Mouse (Mus musculus) heart, adult 2 months (tissue): ENCODE data around the gene Slc19a1. TPM values are rescaled to one million over a fixed set of nuclear protein-coding genes. Genes with fewer than 3 reads are reported as not detected.

Experiments
- DNase-seq, 2 experiments: peaks; one replicate each; pipeline ENCODE4 v3.0.0; 2021
- H3K27ac ChIP-seq: fragments of 200-600 bp; 2 replicates; pipeline ENCODE4 v1.8.1; 2022
- H3K27me3 ChIP-seq: fragments of 200-500 bp; 2 replicates; pipeline ENCODE4 v1.6.1; 2012; ENCODE audit warnings: mild to moderate bottlenecking, low read length, inconsistent platforms, mixed read lengths; ENCODE audit not compliant: control insufficient read depth, insufficient read depth
- H3K36me3 ChIP-seq: fragments of 200-500 bp; 2 replicates; pipeline ENCODE4 v1.6.1; 2012; ENCODE audit warnings: low read length, inconsistent platforms; ENCODE audit not compliant: control insufficient read depth, insufficient read depth
- H3K4me1 ChIP-seq: fragments of 200-500 bp; 2 replicates; pipeline ENCODE4 v1.6.1; 2011; ENCODE audit warnings: low read length; ENCODE audit not compliant: control insufficient read depth, insufficient read depth
- H3K4me3 ChIP-seq: fragments of 200-600 bp; 2 replicates; pipeline ENCODE4 v1.8.1; 2022
- H3K79me2 ChIP-seq: fragments of 200-500 bp; replicated peaks from 2 replicates; pipeline ENCODE4 v1.6.1; 2012; ENCODE audit warnings: mild to moderate bottlenecking, inconsistent platforms, low read length, moderate library complexity, mixed read lengths; ENCODE audit not compliant: control insufficient read depth, insufficient read depth
- H3K9ac ChIP-seq: fragments of 200-500 bp; 2 replicates; pipeline ENCODE4 v1.6.1; 2012; ENCODE audit warnings: low read depth, mild to moderate bottlenecking, control low read depth, inconsistent platforms, low read length, mixed read lengths
- CTCF ChIP-seq: fragments of 200-600 bp; IDR thresholded peaks from 2 replicates; pipeline ENCODE4 v1.8.1; 2022; ENCODE audit warnings: antibody characterized with exemption, mild to moderate bottlenecking, moderate library complexity
- EP300 ChIP-seq: fragments of 200-500 bp; IDR thresholded peaks from 2 replicates; pipeline ENCODE4 v1.6.1; 2011; ENCODE audit warnings: low read depth, low read length, control low read depth; ENCODE audit not compliant: insufficient read depth
- POLR2A ChIP-seq: fragments of 200-500 bp; IDR thresholded peaks from 2 replicates; pipeline ENCODE4 v1.6.1; 2011; ENCODE audit warnings: mild to moderate bottlenecking, low read depth, low read length, control low read depth; ENCODE audit not compliant: insufficient read depth
- WGBS: fragments of 180-500 bp; shearing (Covaris S2); methylation state at CpG from one replicate; pipeline ENCODE4 v1.1.7; 2018; 5-methylcytosine and 5-hydroxymethylcytosine counted together
- intact Hi-C: fragments of 180-260 bp; cut with DNase I; formaldehyde crosslinking; loops from one replicate; pipeline ENCODE4 v1.15.1; 2025
- polyA plus RNA-seq: library from polyadenylated mRNA; depleted of rRNA; stranded (reverse); fragments of >200 nt; gene quantifications from 2 replicates; pipeline ENCODE4 v1.2.3, GENCODE M21; 2012
- total RNA-seq, 2 experiments: library from RNA; stranded (reverse); gene quantifications; 2 replicates each; pipeline ENCODE4 v1.2.3; 2021

The Slc19a1 gene
- total and polyA plus RNA-seq, 3 experiments: 4.0 to 17.4 (median 5.7) TPM

- 69% methylated on average over 4 of the region's 4 CpGs for WGBS
- Histone ChIP-seq H3K27ac (no peak overlapping the region), H3K4me3 (no peak overlapping the region), H3K79me2 (no peaks in the 10 kb centered on the region), H3K36me3 (no peaks in the 10 kb centered on the region), H3K27me3 (no peaks in the 10 kb centered on the region), H3K4me1 (no peaks in the 10 kb centered on the region), H3K9ac (no peak overlapping the region)
- no peak for DNase-seq
- intact Hi-C loops: no loop called here
- TF ChIP-seq CTCF (no peak), EP300 (no peak), POLR2A (no peak)
These were observed 16.2 kb downstream of the Slc19a1 start for GRCm38 (mm10) chr10:77048196-77048595.

- H3K4me3 ChIP-seq: no peak overlapping the region
- H3K4me1 ChIP-seq: no peaks in the 10 kb centered on the region
- TF ChIP-seq CTCF (no peak), POLR2A (no peak), EP300 (no peak)
- no peak overlapping the region for H3K27ac ChIP-seq
- no peaks in the 10 kb centered on the region for H3K79me2 ChIP-seq
- no peak overlapping the region for H3K9ac ChIP-seq
- H3K27me3 ChIP-seq: no peaks in the 10 kb centered on the region
- no peaks in the 10 kb centered on the region for H3K36me3 ChIP-seq
- DNase-seq: no peak
- intact Hi-C loops: no loop called here
- 94% methylated on average over 3 of the region's 3 CpGs for WGBS
These were observed 16.6 kb downstream of the Slc19a1 start for GRCm38 (mm10) chr10:77048606-77049005.

- intact Hi-C loops: no loop called here
- no peaks in the 10 kb centered on the region for H3K36me3 ChIP-seq
- H3K9ac ChIP-seq: no peak overlapping the region
- no peak for DNase-seq
- no peaks in the 10 kb centered on the region for H3K79me2 ChIP-seq
- no peaks in the 10 kb centered on the region for H3K4me1 ChIP-seq
- no peak overlapping the region for H3K27ac ChIP-seq
- no peaks in the 10 kb centered on the region for H3K27me3 ChIP-seq
- WGBS: 76% methylated on average over 10 of the region's 10 CpGs
- no peak overlapping the region for H3K4me3 ChIP-seq
- TF ChIP-seq EP300 (no peak), CTCF (no peak), POLR2A (no peak)
These were observed 24.7 kb downstream of the Slc19a1 start for GRCm38 (mm10) chr10:77056768-77057167.

- Histone ChIP-seq H3K4me3 (no peak overlapping the region), H3K27me3 (no peaks in the 10 kb centered on the region), H3K4me1 (no peaks in the 10 kb centered on the region), H3K36me3 (no peaks in the 10 kb centered on the region), H3K27ac (no peak overlapping the region), H3K79me2 (no peaks in the 10 kb centered on the region), H3K9ac (no peak overlapping the region)
- no peak for DNase-seq
- WGBS: 46% methylated on average over 3 of the region's 3 CpGs
- TF ChIP-seq CTCF (no peak), EP300 (no peak), POLR2A (no peak)
- intact Hi-C loops: no loop called here
These were observed 29.4 kb downstream of the Slc19a1 start for GRCm38 (mm10) chr10:77061426-77061825.

- Histone ChIP-seq H3K79me2 (no peaks in the 10 kb centered on the region), H3K27me3 (no peaks in the 10 kb centered on the region), H3K4me3 (no peak overlapping the region), H3K27ac (no peak overlapping the region), H3K4me1 (no peaks in the 10 kb centered on the region), H3K9ac (no peak overlapping the region), H3K36me3 (no peaks in the 10 kb centered on the region)
- peak in 1 of 2 experiments; percentile 14 for DNase-seq
- TF ChIP-seq CTCF: no peak
- TF ChIP-seq EP300: no peak
- TF ChIP-seq POLR2A: no peak
- 61% methylated on average over 11 of the region's 11 CpGs for WGBS
- intact Hi-C loops: no loop called here
These were observed 30.5 kb downstream of the Slc19a1 start for GRCm38 (mm10) chr10:77062393-77063010.

- intact Hi-C loops: no loop called here
- H3K27me3 ChIP-seq: no peaks in the 10 kb centered on the region
- DNase-seq: no peak
- no peaks in the 10 kb centered on the region for H3K79me2 ChIP-seq
- H3K4me1 ChIP-seq: no peaks in the 10 kb centered on the region
- no peak overlapping the region for H3K4me3 ChIP-seq
- H3K9ac ChIP-seq: no peak overlapping the region
- H3K27ac ChIP-seq: no peak overlapping the region
- WGBS: 95% methylated on average over 3 of the region's 3 CpGs
- H3K36me3 ChIP-seq: no peaks in the 10 kb centered on the region
- no peak for TF ChIP-seq CTCF
- TF ChIP-seq EP300: no peak
- TF ChIP-seq POLR2A: no peak
These were observed 32.2 kb downstream of the Slc19a1 start for GRCm38 (mm10) chr10:77064239-77064638.
